Mouse (Mus musculus): ENCODE results near the gene Zkscan7. TPM values are rescaled to one million over a fixed set of nuclear protein-coding genes. Genes with fewer than 3 reads are reported as not detected.

Gene Zkscan7
- polyA plus RNA-seq, 1 experiment, result 0.40 TPM

DNA sequence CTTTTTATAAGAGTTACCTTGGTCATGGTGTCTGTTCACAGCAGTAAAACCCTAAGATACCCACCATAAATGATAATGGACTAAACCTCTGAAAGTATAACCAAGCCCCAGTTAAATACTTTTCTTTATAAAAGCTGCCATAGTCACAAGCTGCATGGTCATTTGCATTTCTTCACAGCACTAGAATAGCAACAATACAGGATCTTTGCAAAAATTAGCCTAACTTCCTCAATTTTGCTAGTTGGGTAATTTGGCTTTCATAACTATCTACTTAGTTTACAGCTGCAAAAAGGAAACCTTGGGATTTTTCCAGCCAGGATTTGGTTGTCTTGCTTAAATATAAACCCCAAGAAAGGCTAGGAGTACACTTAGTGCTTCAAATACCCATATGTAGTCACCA lies 24.7 kb upstream of the Zkscan7 start:
- no peaks in the 10 kb centered on the region for H3K27me3 ChIP-seq (ENCODE audit: control insufficient read depth, insufficient read depth, insufficient read length)
- H3K4me3 ChIP-seq (ENCODE audit: insufficient read depth, poor library complexity, severe bottlenecking), result no peak overlapping the region
- H3K36me3 ChIP-seq (ENCODE audit: control insufficient read depth, insufficient read depth), result peaks cover 56% of the 10 kb centered on the region
- H3K79me3 ChIP-seq (ENCODE audit: low read depth), result peaks cover 47% of the 10 kb centered on the region
- no peak for TF ChIP-seq CTCF (IDR thresholded peaks at IDR 0.05; ENCODE audit: control insufficient read depth, insufficient read depth, insufficient read length)
- H3K79me2 ChIP-seq (ENCODE audit: control insufficient read depth, insufficient read depth), result peaks cover 62% of the 10 kb centered on the region
- no peak overlapping the region for H3ac ChIP-seq (ENCODE audit: control insufficient read depth, insufficient read length, low read depth)

DNA sequence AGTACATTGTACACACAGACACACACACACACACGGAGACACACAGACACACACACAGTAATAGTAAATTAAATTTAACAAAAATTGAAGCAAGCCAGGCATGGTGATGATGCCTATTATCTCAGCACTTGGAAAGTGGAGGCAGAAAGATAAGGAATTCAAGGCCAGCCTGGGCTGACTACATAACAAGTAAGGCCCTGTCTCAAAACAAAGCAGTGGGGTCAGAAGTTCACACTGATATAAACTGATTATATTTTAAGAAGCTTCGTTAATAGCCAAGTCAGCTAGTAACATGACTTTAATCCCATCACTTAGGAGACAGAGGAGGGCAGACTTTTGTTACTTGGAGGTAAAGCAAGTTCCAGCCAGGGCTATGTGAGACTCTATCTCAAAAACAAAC lies 21.8 kb upstream of the Zkscan7 start:
- peaks cover 64% of the 10 kb centered on the region for H3K79me2 ChIP-seq (ENCODE audit: control insufficient read depth, insufficient read depth)
- TF ChIP-seq USF1 (IDR thresholded peaks at IDR 0.05; ENCODE audit: low read depth) (no peak), CTCF (IDR thresholded peaks at IDR 0.05; ENCODE audit: control insufficient read depth, insufficient read depth, insufficient read length) (no peak), FOSL1 (IDR thresholded peaks at IDR 0.05; ENCODE audit: insufficient read depth, low read length, poor library complexity, severe bottlenecking) (no peak), MYOG (IDR thresholded peaks at IDR 0.05; ENCODE audit: control insufficient read depth, extremely low read depth, insufficient read length) (no peak), CEBPB (IDR thresholded peaks at IDR 0.05; ENCODE audit: low read depth) (no peak), MYOD1 (IDR thresholded peaks at IDR 0.05; ENCODE audit: control insufficient read depth, insufficient read length, low read depth) (no peak), MAX (IDR thresholded peaks at IDR 0.05) (no peak)
- no peaks in the 10 kb centered on the region for H3K27me3 ChIP-seq (ENCODE audit: control insufficient read depth, insufficient read depth, insufficient read length)
- H3K36me3 ChIP-seq (ENCODE audit: control insufficient read depth, insufficient read depth), result peaks cover 31% of the 10 kb centered on the region
- H3K4me3 ChIP-seq (ENCODE audit: insufficient read depth, poor library complexity, severe bottlenecking), result no peak overlapping the region
- no peak overlapping the region for H3ac ChIP-seq (ENCODE audit: control insufficient read depth, insufficient read length, low read depth)
- peaks cover 47% of the 10 kb centered on the region for H3K79me3 ChIP-seq (ENCODE audit: low read depth)

DNA sequence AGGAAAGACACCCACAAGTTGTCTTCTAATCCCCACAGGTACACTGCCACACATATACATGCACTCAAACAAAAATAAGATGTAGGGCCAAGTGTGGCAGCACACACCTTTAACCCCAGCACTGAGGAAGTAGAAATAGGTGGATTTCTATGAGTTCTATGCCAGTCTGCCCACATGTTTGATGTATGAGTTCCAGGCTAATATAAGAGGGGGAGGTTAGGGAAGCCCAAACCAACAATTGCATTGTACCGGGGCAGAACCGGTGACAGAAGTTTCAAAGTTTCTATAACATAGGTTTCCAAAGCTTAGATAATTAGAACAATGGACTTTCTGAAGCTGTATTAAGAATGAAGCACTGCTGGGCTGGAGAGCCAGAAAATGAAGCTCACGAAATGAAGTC lies 20.6 kb upstream of the Zkscan7 start:
- Histone ChIP-seq H3K27me3 (ENCODE audit: control insufficient read depth, insufficient read depth, insufficient read length) (no peaks in the 10 kb centered on the region), H3K79me2 (ENCODE audit: control insufficient read depth, insufficient read depth) (peaks cover 59% of the 10 kb centered on the region), H3ac (ENCODE audit: control insufficient read depth, insufficient read length, low read depth) (peak overlapping the region; percentile 25), H3K36me3 (ENCODE audit: control insufficient read depth, insufficient read depth) (peaks cover 21% of the 10 kb centered on the region), H3K79me3 (ENCODE audit: low read depth) (peaks cover 47% of the 10 kb centered on the region), H3K4me3 (ENCODE audit: insufficient read depth, poor library complexity, severe bottlenecking) (peak overlapping the region; percentile 60)
- TF ChIP-seq MYOG (IDR thresholded peaks at IDR 0.05; ENCODE audit: control insufficient read depth, extremely low read depth, insufficient read length), result no peak

DNA sequence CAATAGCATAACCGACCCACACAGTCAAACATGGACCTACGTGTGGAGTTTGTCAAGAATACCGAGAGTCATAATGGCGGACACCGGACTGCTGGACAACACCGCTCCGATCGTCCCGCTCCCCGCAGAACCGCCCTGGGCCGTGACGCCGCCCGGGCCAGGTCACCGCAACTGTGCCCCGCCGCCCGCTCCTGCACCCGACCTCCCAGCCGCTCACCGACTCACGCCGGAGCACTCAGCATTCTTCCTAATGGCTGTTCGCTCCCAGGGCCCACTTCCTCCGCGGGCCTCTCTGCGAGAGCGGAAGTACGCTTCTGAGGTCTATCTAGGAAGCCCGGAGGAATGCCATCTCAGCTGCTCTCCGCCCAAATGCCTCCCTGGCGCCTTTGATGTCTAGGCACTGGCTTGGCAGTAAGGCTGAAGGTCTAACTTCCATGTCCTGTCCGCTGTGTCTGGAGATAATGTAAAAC lies 19.8 kb upstream of the Zkscan7 start, which contains the start of gene Zfp445:
Gene Zfp445 (minus strand): TSS at position 310 of the 470 bp plus-strand sequence.
- Histone ChIP-seq H3K27me3 (ENCODE audit: control insufficient read depth, insufficient read depth, insufficient read length) (peaks cover 3% of the 10 kb centered on the region), H3K79me2 (ENCODE audit: control insufficient read depth, insufficient read depth) (peaks cover 52% of the 10 kb centered on the region), H3K79me3 (ENCODE audit: low read depth) (peaks cover 46% of the 10 kb centered on the region), H3K4me3 (ENCODE audit: insufficient read depth, poor library complexity, severe bottlenecking) (peak within 1 kb of the TSS; percentile 60), H3ac (ENCODE audit: control insufficient read depth, insufficient read length, low read depth) (peak within 1 kb of the TSS; percentile 87), H3K36me3 (ENCODE audit: control insufficient read depth, insufficient read depth) (peaks cover 16% of the 10 kb centered on the region)
- TF ChIP-seq USF1 (IDR thresholded peaks at IDR 0.05; ENCODE audit: low read depth), result no peak
- peak; percentile 22 for TF ChIP-seq MAX (IDR thresholded peaks at IDR 0.05)

DNA sequence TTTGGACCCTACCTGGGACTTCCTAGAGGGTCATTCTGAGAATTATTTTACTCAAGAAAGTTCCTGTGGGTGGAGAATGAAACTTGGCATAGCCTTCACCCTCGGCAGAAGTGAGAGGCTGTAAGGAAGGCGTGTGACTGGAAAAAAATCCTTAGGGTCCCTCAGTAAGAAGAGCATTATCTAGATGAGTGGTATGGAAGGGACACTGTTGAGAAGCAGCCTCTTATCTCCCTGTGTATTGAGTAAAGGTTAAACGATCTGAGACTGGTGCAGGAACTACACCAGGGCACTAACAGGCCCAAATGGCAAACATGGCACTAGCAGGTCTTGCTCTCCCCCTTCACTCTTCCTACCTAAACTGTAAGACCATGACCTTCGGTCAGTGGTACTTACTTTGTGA lies 19.3 kb upstream of the Zkscan7 start:
- H3K4me3 ChIP-seq (ENCODE audit: insufficient read depth, poor library complexity, severe bottlenecking), result peak overlapping the region; percentile 60
- TF ChIP-seq FOSL1 (IDR thresholded peaks at IDR 0.05; ENCODE audit: insufficient read depth, low read length, poor library complexity, severe bottlenecking), result no peak
- no peak for TF ChIP-seq USF1 (IDR thresholded peaks at IDR 0.05; ENCODE audit: low read depth)
- no peak for TF ChIP-seq CEBPB (IDR thresholded peaks at IDR 0.05; ENCODE audit: low read depth)
- TF ChIP-seq MAX (IDR thresholded peaks at IDR 0.05), result no peak
- TF ChIP-seq MYOD1 (IDR thresholded peaks at IDR 0.05; ENCODE audit: control insufficient read depth, insufficient read length, low read depth), result no peak
- peaks cover 41% of the 10 kb centered on the region for H3K79me3 ChIP-seq (ENCODE audit: low read depth)
- peaks cover 48% of the 10 kb centered on the region for H3K79me2 ChIP-seq (ENCODE audit: control insufficient read depth, insufficient read depth)
- H3K36me3 ChIP-seq (ENCODE audit: control insufficient read depth, insufficient read depth), result peaks cover 11% of the 10 kb centered on the region
- H3ac ChIP-seq (ENCODE audit: control insufficient read depth, insufficient read length, low read depth), result no peak overlapping the region
- H3K27me3 ChIP-seq (ENCODE audit: control insufficient read depth, insufficient read depth, insufficient read length), result peaks cover 3% of the 10 kb centered on the region

DNA sequence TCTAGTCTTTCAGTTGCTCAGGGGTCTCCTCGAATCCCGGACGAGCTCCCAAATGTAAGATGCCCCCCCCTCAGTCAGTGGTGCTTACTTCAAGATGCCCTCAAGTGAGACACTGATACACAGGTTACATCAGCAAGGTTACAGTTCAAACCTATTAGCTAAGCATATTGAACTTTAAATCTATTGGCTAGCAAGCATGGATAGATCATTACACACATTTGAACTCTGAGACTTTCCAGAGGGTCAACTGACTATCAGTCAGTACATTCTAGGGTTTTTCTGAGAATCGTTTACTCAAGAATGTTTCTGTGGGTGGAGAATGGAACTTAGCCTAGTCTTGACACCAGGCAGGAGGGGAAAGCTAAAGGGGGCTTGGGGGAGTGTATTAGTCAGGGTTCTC lies 12.9 kb upstream of the Zkscan7 start:
- H3ac ChIP-seq (ENCODE audit: control insufficient read depth, insufficient read length, low read depth), result no peak overlapping the region
- TF ChIP-seq CTCF (IDR thresholded peaks at IDR 0.05; ENCODE audit: control insufficient read depth, insufficient read depth, insufficient read length), result no peak
- TF ChIP-seq MYOD1 (IDR thresholded peaks at IDR 0.05; ENCODE audit: control insufficient read depth, insufficient read length, low read depth), result no peak
- no peak for TF ChIP-seq FOSL1 (IDR thresholded peaks at IDR 0.05; ENCODE audit: insufficient read depth, low read length, poor library complexity, severe bottlenecking)
- TF ChIP-seq CEBPB (IDR thresholded peaks at IDR 0.05; ENCODE audit: low read depth), result no peak
- TF ChIP-seq MYOG (IDR thresholded peaks at IDR 0.05; ENCODE audit: control insufficient read depth, extremely low read depth, insufficient read length), result no peak
- TF ChIP-seq MAX (IDR thresholded peaks at IDR 0.05), result no peak
- TF ChIP-seq USF1 (IDR thresholded peaks at IDR 0.05; ENCODE audit: low read depth), result no peak
- no peak overlapping the region for H3K4me3 ChIP-seq (ENCODE audit: insufficient read depth, poor library complexity, severe bottlenecking)

More for the DNA sequence above, 12.9 kb upstream of the Zkscan7 start:
- Histone ChIP-seq H3K27me3 (ENCODE audit: control insufficient read depth, insufficient read depth, insufficient read length) (peaks cover 3% of the 10 kb centered on the region), H3K79me3 (ENCODE audit: low read depth) (no peaks in the 10 kb centered on the region), H3K79me2 (ENCODE audit: control insufficient read depth, insufficient read depth) (no peaks in the 10 kb centered on the region), H3K36me3 (ENCODE audit: control insufficient read depth, insufficient read depth) (no peaks in the 10 kb centered on the region)
